Mouse (Mus musculus): Measurements from ENCODE around the gene Slc22a18.

- TF ChIP-seq CTCF (IDR thresholded peaks at IDR 0.05; ENCODE audit: low read depth, low read length) (peak; percentile 82), POLR2A (IDR thresholded peaks at IDR 0.05; ENCODE audit: extremely low read depth, insufficient read depth, low read length) (no peak)
These were observed 7.0 kb downstream of the Slc22a18 start for GRCm38 (mm10) chr7:143480498-143480897.

Measured in liver, adult 2 months (tissue).